Mouse (Mus musculus) hindbrain, embryonic 11.5 days (tissue): Measurements from ENCODE around the gene Slc24a2. TPM values are rescaled to one million over a fixed set of nuclear protein-coding genes. Genes with fewer than 3 reads are reported as not detected.

ENCODE experiments used
- ATAC-seq: fragments of 200-750 bp; cut with Nextera tagmentation; 2 replicates; pipeline ENCODE4 v1.8.0; 2017; ENCODE audit warnings: mild to moderate bottlenecking, moderate TSS enrichment, moderate library complexity; ENCODE audit not compliant: low FRiP score
- DNase-seq: peaks from one replicate; pipeline ENCODE4 v3.0.0-alpha.2; 2015; ENCODE audit warnings: low spot score
- H3K27ac ChIP-seq: fragments of 300-500 bp; sonication (generic); 2 replicates; pipeline ENCODE4 v1.5.1; 2014; ENCODE audit warnings: mild to moderate bottlenecking, low read depth, low read length
- H3K27me3 ChIP-seq: fragments of 300-500 bp; sonication (generic); 2 replicates; pipeline ENCODE4 v1.6.1; 2014; ENCODE audit warnings: mild to moderate bottlenecking, low read length, moderate library complexity, mixed read lengths; ENCODE audit not compliant: control insufficient read depth, insufficient read depth
- H3K36me3 ChIP-seq: fragments of 300-500 bp; sonication (generic); 2 replicates; pipeline ENCODE4 v1.6.1; 2014; ENCODE audit warnings: mild to moderate bottlenecking, low read length, moderate library complexity, mixed read lengths; ENCODE audit not compliant: control insufficient read depth, insufficient read depth
- H3K4me1 ChIP-seq: fragments of 300-500 bp; sonication (generic); replicated peaks from 2 replicates; pipeline ENCODE4 v1.6.1; 2014; ENCODE audit warnings: low read length, mixed read lengths; ENCODE audit not compliant: control insufficient read depth, insufficient read depth
- H3K4me2 ChIP-seq: fragments of 300-500 bp; sonication (generic); replicated peaks from 2 replicates; pipeline ENCODE4 v1.6.1; 2014; ENCODE audit warnings: mild to moderate bottlenecking, low read depth, low read length
- H3K4me3 ChIP-seq: fragments of 300-500 bp; sonication (generic); 2 replicates; pipeline ENCODE4 v1.5.1; 2014; ENCODE audit warnings: low read depth, low read length
- H3K9ac ChIP-seq: fragments of 300-500 bp; sonication (generic); 2 replicates; pipeline ENCODE4 v1.6.1; 2014; ENCODE audit warnings: low read depth, low read length
- H3K9me3 ChIP-seq: fragments of 300-500 bp; sonication (generic); 2 replicates; pipeline ENCODE4 v1.6.1; 2016; ENCODE audit warnings: low read length; ENCODE audit not compliant: control insufficient read depth
- WGBS: fragments of 180-500 bp; shearing (Covaris S2); extraction: QIAGEN DNeasy Blood & Tissue Kit; methylation state at CpG from one replicate; pipeline ENCODE4 v1.1.7; 2014; 5-methylcytosine and 5-hydroxymethylcytosine counted together
- polyA plus RNA-seq: library from polyadenylated mRNA; unstranded; fragments of >200 nt; fragmentation: Nextera tagmentation; extraction: Ambion mirVana; gene quantifications from 2 replicates; pipeline ENCODE4 v1.2.1, GENCODE M21; 2014

Gene Slc24a2
- polyA plus RNA-seq, 1 experiment from 2014 or later = 0.36 TPM

- 66% methylated on average over 6 of the region's 6 CpGs for WGBS
- DNase-seq (peak; percentile 9), ATAC-seq (no peak)
- no peak overlapping the region for H3K4me2 ChIP-seq
- H3K4me1 ChIP-seq = no peaks in the 10 kb centered on the region
- H3K9me3 ChIP-seq = no peaks in the 10 kb centered on the region
- H3K27me3 ChIP-seq = no peaks in the 10 kb centered on the region
- H3K4me3 ChIP-seq = no peak overlapping the region
- no peak overlapping the region for H3K9ac ChIP-seq
- no peak overlapping the region for H3K27ac ChIP-seq
- no peaks in the 10 kb centered on the region for H3K36me3 ChIP-seq
These were observed 241.0 kb downstream of the Slc24a2 start for GRCm38 (mm10) chr4:86989301-86989700.

- Histone ChIP-seq H3K9ac (no peak overlapping the region), H3K27ac (no peak overlapping the region), H3K36me3 (no peaks in the 10 kb centered on the region), H3K4me1 (no peaks in the 10 kb centered on the region), H3K27me3 (no peaks in the 10 kb centered on the region), H3K4me3 (no peak overlapping the region), H3K9me3 (no peaks in the 10 kb centered on the region), H3K4me2 (no peak overlapping the region)
- DNase-seq (no peak), ATAC-seq (no peak)
- 90% methylated on average over 4 of the region's 4 CpGs for WGBS
These were observed 242.4 kb downstream of the Slc24a2 start for GRCm38 (mm10) chr4:86987846-86988245.

- no peak overlapping the region for H3K9ac ChIP-seq
- no peak for ATAC-seq
- H3K27ac ChIP-seq = no peak overlapping the region
- 87% methylated on average over 5 of the region's 5 CpGs for WGBS
- no peaks in the 10 kb centered on the region for H3K4me1 ChIP-seq
- H3K9me3 ChIP-seq = no peaks in the 10 kb centered on the region
- H3K4me3 ChIP-seq = no peak overlapping the region
- no peaks in the 10 kb centered on the region for H3K36me3 ChIP-seq
- no peak overlapping the region for H3K4me2 ChIP-seq
- H3K27me3 ChIP-seq = no peaks in the 10 kb centered on the region
- no peak for DNase-seq
These were observed 253.0 kb downstream of the Slc24a2 start for GRCm38 (mm10) chr4:86977272-86977671.

GRCm38 (mm10) chr4:86957576-86958411 is 272.5 kb downstream of the Slc24a2 start:
- ATAC-seq = peak; percentile 76
- Histone ChIP-seq H3K4me2 (no peak overlapping the region), H3K9ac (no peak overlapping the region), H3K9me3 (no peaks in the 10 kb centered on the region), H3K27me3 (no peaks in the 10 kb centered on the region), H3K4me3 (no peak overlapping the region), H3K4me1 (no peaks in the 10 kb centered on the region), H3K36me3 (no peaks in the 10 kb centered on the region), H3K27ac (no peak overlapping the region)
- 41% methylated on average over 14 of the region's 14 CpGs for WGBS
- peak; percentile 82 for DNase-seq

GRCm38 (mm10) chr4:86955448-86955847 is 274.8 kb downstream of the Slc24a2 start:
- H3K4me1 ChIP-seq = no peaks in the 10 kb centered on the region
- H3K9ac ChIP-seq = no peak overlapping the region
- H3K4me2 ChIP-seq = no peak overlapping the region
- H3K27ac ChIP-seq = no peak overlapping the region
- ATAC-seq (no peak), DNase-seq (no peak)
- no peaks in the 10 kb centered on the region for H3K36me3 ChIP-seq
- no peak overlapping the region for H3K4me3 ChIP-seq
- H3K27me3 ChIP-seq = no peaks in the 10 kb centered on the region
- 85% methylated on average over 4 of the region's 4 CpGs for WGBS
- no peaks in the 10 kb centered on the region for H3K9me3 ChIP-seq

- Histone ChIP-seq H3K36me3 (no peaks in the 10 kb centered on the region), H3K4me2 (no peak overlapping the region), H3K27me3 (no peaks in the 10 kb centered on the region), H3K9me3 (no peaks in the 10 kb centered on the region), H3K4me1 (no peaks in the 10 kb centered on the region), H3K9ac (no peak overlapping the region), H3K27ac (no peak overlapping the region), H3K4me3 (no peak overlapping the region)
- ATAC-seq (0 out of 2 replicates have a peak, but pooled peaks have one; percentile 34), DNase-seq (peak; percentile 32)
- WGBS = 53% methylated on average over 5 of the region's 5 CpGs
These were observed 276.8 kb downstream of the Slc24a2 start for GRCm38 (mm10) chr4:86953519-86953918.

GRCm38 (mm10) chr4:86948794-86949193 is 281.5 kb downstream of the Slc24a2 start:
- no peak overlapping the region for H3K4me2 ChIP-seq
- WGBS = 83% methylated on average over 1 of the region's 1 CpGs
- DNase-seq = no peak

GRCm38 (mm10) chr4:86943296-86943695 is 287.0 kb downstream of the Slc24a2 start:
- DNase-seq = no peak
- Histone ChIP-seq H3K27ac (no peak overlapping the region), H3K27me3 (no peaks in the 10 kb centered on the region), H3K9ac (no peak overlapping the region), H3K9me3 (no peaks in the 10 kb centered on the region), H3K4me1 (no peaks in the 10 kb centered on the region), H3K36me3 (no peaks in the 10 kb centered on the region), H3K4me3 (no peak overlapping the region), H3K4me2 (no peak overlapping the region)
- WGBS = 54% methylated on average over 6 of the region's 6 CpGs
- no peak for ATAC-seq

More at GRCm38 (mm10) chr4:86948794-86949193, 281.5 kb downstream of the Slc24a2 start:
- Histone ChIP-seq H3K27me3 (no peaks in the 10 kb centered on the region), H3K36me3 (no peaks in the 10 kb centered on the region), H3K27ac (no peak overlapping the region), H3K9me3 (no peaks in the 10 kb centered on the region), H3K4me1 (no peaks in the 10 kb centered on the region), H3K4me3 (no peak overlapping the region), H3K9ac (no peak overlapping the region)
- ATAC-seq = no peak

GRCm38 (mm10) chr4:86942656-86943055 is 287.6 kb downstream of the Slc24a2 start:
- no peaks in the 10 kb centered on the region for H3K4me1 ChIP-seq
- H3K9me3 ChIP-seq = no peaks in the 10 kb centered on the region
- 85% methylated on average over 6 of the region's 6 CpGs for WGBS
- no peak for ATAC-seq
- no peaks in the 10 kb centered on the region for H3K27me3 ChIP-seq
- no peak overlapping the region for H3K27ac ChIP-seq
- no peak overlapping the region for H3K9ac ChIP-seq
- no peaks in the 10 kb centered on the region for H3K36me3 ChIP-seq
- H3K4me3 ChIP-seq = no peak overlapping the region
- no peak for DNase-seq
- H3K4me2 ChIP-seq = no peak overlapping the region
